Mouse (Mus musculus) left cerebral cortex, postnatal 10 days (tissue): ENCODE measurements around the gene Alk. TPM values are rescaled to one million over a fixed set of nuclear protein-coding genes. Genes with fewer than 3 reads are reported as not detected.

ENCODE experiments used
- DNase-seq, 2 experiments: peaks; one replicate each; pipeline ENCODE4 v3.0.0; 2021 to 2022; ENCODE audit warnings: low spot score in 2 of 2, mixed read lengths in 1 of 2; ENCODE audit errors: extremely low spot score in 1 of 2
- intact Hi-C: fragments of 180-260 bp; cut with DNase I; formaldehyde crosslinking; loops from one replicate; pipeline ENCODE4 v1.15.1; 2025
- total RNA-seq, 2 experiments: library from RNA; stranded (reverse); gene quantifications; 2 replicates each; pipeline ENCODE4 v1.2.3; 2021

The Alk gene
- 1 to 10 TPM; 8.3 to 9.1 TPM for total RNA-seq

GRCm38 (mm10) chr17:72604610-72604980 is at the start of gene Alk:
Alk (minus strand) TSS chr17:72604627.
- peak; percentile 90 to 94 for DNase-seq
- intact Hi-C loops = loop anchor here (2.0 to 10.0 kb wide), 4 partner anchors 178 to 947 kb away; no protein-coding TSS in a partner anchor

- DNase-seq = no peak
- intact Hi-C loops = no loop called here
Measured at GRCm38 (mm10) chr17:72652801-72653200, 48.4 kb upstream of the Alk start.

- no peak for DNase-seq
- intact Hi-C loops = no loop called here
Measured at GRCm38 (mm10) chr17:72648607-72649217, 44.3 kb upstream of the Alk start.

- intact Hi-C loops = no loop called here
- no peak for DNase-seq
Measured at GRCm38 (mm10) chr17:72646167-72646566, 41.7 kb upstream of the Alk start.

GRCm38 (mm10) chr17:72640095-72640494 is 35.7 kb upstream of the Alk start:
- no peak for DNase-seq
- intact Hi-C loops = no loop called here

GRCm38 (mm10) chr17:72639400-72639799 is 35.0 kb upstream of the Alk start:
- no peak for DNase-seq
- intact Hi-C loops = no loop called here

- intact Hi-C loops = loop anchor here (10.0 kb wide), 2 partner anchors 641 to 771 kb away; no protein-coding TSS in a partner anchor
- DNase-seq = peak; percentile 85 to 88
Measured at GRCm38 (mm10) chr17:72606251-72606650, 1.8 kb upstream of the Alk start.

- no peak for DNase-seq
Measured at GRCm38 (mm10) chr17:72603886-72604609, 379 bp downstream of the Alk start.

GRCm38 (mm10) chr17:72603118-72603885 is 1.1 kb downstream of the Alk start:
- DNase-seq = peak in 1 of 2 experiments; percentile 79
- intact Hi-C loops = loop anchor here (5.0 to 10.0 kb wide), 3 partner anchors 639 to 946 kb away; no protein-coding TSS in a partner anchor

More at GRCm38 (mm10) chr17:72603886-72604609, 379 bp downstream of the Alk start:
- intact Hi-C loops = loop anchor here (2.0 to 10.0 kb wide), 4 partner anchors 179 to 947 kb away; no protein-coding TSS in a partner anchor

GRCm38 (mm10) chr17:72600806-72601205 is 3.6 kb downstream of the Alk start:
- DNase-seq = no peak
- intact Hi-C loops = loop anchor here (5.0 to 10.0 kb wide), 3 partner anchors 636 to 944 kb away; no protein-coding TSS in a partner anchor

GRCm38 (mm10) chr17:72587671-72588070 is 16.8 kb downstream of the Alk start:
- intact Hi-C loops = no loop called here
- no peak for DNase-seq

- DNase-seq = peak in 1 of 2 experiments; percentile 23
- intact Hi-C loops = no loop called here
Measured at GRCm38 (mm10) chr17:72580142-72580541, 24.3 kb downstream of the Alk start.

- intact Hi-C loops = no loop called here
- DNase-seq = no peak
Measured at GRCm38 (mm10) chr17:72579321-72579720, 25.1 kb downstream of the Alk start.

- intact Hi-C loops = no loop called here
- no peak for DNase-seq
Measured at GRCm38 (mm10) chr17:72571379-72571778, 33.0 kb downstream of the Alk start.

- no peak for DNase-seq
- intact Hi-C loops = no loop called here
Measured at GRCm38 (mm10) chr17:72569491-72569890, 34.9 kb downstream of the Alk start.

- intact Hi-C loops = no loop called here
- DNase-seq = no peak
Measured at GRCm38 (mm10) chr17:72563423-72563822, 41.0 kb downstream of the Alk start.

GRCm38 (mm10) chr17:72561471-72561870 is 43.0 kb downstream of the Alk start:
- no peak for DNase-seq
- intact Hi-C loops = no loop called here

GRCm38 (mm10) chr17:72560771-72561170 is 43.7 kb downstream of the Alk start:
- intact Hi-C loops = no loop called here
- DNase-seq = no peak

- intact Hi-C loops = no loop called here
- no peak for DNase-seq
Measured at GRCm38 (mm10) chr17:72557029-72557735, 47.2 kb downstream of the Alk start.
